Mouse (Mus musculus) kidney, postnatal 14 days (tissue): Measurements from ENCODE around the gene Btnl9.
A peak's percentile ranks its signal among the peaks of the same experiment; 100 is the strongest.
"Not testable (repeated sequence)": the region's sequence is repeated elsewhere in the genome, so short reads cannot be mapped to it uniquely, and the experiment has no call there.

ENCODE experiments used
- DNase-seq: peaks from one replicate; pipeline ENCODE4 v3.0.0; 2022; ENCODE audit warnings: mixed read lengths

Gene Btnl9

DNA sequence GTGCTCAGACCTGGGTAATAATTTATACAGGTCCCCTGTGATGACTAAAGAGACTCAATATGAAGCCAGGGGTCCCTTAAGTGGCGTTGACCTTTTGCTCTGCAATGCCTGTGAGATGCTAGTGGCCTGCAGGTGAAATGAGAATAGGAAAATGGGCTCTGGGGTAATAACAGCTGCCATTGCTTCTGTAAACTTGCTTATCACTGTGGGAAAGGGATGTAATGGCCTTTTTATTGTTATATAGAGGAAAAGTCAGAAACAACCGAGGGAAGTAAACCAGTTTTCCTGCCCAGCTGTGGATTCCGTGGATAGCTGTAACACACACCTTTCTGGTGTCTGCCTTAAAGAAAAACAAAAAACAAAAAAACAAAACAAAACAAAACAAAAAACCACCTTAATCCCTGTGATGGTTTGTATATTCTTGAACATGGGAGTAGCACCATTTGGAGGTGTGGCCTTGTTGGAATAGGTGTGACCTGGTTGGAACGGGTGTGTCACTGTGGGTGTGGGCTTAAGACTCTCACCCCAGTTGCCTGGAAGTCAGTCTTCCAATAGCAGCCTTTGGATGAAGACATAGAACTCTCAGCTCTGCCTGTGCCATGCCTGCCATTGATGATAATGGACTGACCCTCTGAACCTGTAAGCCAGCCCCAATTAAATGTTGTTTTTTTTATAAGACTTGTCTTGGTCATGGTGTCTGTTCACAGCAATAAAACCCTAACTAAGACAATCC, 10.7 kb downstream of the Btnl9 start:
- DNase-seq, result not testable (repeated sequence)

DNA sequence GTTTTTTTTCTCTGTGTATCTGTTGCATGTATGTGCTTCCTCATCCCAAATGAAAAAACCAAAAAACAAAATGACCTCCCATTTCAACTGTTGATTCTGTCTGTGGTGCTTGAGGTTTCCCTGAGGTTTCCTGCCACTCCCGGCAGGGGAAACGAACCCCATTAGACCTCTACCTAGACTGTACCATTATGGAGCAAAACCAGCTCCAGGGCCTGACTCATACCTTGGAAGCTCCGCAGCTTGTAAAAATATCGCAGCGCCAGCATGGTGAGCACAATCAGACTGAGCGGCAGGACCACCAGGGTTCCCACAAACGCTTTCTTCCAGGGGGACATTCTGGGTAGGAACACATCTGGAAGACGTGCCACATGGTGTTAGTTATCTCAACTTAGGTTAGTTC, 11.6 kb downstream of the Btnl9 start:
- no peak for DNase-seq

DNA sequence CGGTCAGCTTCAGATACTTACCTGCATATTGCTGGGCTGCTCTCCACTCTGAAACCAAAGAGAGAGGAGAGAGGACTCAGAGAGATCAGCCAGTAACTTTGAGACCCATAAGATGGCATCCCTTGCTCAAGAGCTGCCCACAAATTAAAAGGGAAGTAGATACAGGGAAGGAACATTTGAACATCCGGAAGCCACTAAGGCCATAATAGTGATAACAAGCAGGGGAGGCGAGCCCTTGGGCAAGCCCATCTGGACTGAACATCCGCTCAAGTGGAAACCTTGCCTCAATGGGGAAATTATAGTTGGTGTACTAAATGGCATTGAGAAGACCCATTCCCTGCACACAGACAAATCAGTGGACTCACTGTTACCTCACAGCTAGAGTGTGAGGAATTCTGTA, 16.4 kb downstream of the Btnl9 start:
- DNase-seq, result no peak

GRCm38 (mm10) chr11:49168839-49169611, 17.9 kb downstream of the Btnl9 start:
- DNase-seq, result peak; percentile 15

- DNase-seq, result no peak
Measured at GRCm38 (mm10) chr11:49156821-49157814, 29.8 kb downstream of the Btnl9 start.

- no peak for DNase-seq
Measured at GRCm38 (mm10) chr11:49154077-49154476, 32.9 kb downstream of the Btnl9 start, which contains the start of gene Olfr1394. Gene Olfr1394, plus strand, starts transcription at chr11:49154377.

- DNase-seq, result no peak
Measured at GRCm38 (mm10) chr11:49141974-49142373, 45.0 kb downstream of the Btnl9 start, which contains the start of gene Olfr1395. Gene Olfr1395, plus strand, starts transcription at chr11:49142274.

DNA sequence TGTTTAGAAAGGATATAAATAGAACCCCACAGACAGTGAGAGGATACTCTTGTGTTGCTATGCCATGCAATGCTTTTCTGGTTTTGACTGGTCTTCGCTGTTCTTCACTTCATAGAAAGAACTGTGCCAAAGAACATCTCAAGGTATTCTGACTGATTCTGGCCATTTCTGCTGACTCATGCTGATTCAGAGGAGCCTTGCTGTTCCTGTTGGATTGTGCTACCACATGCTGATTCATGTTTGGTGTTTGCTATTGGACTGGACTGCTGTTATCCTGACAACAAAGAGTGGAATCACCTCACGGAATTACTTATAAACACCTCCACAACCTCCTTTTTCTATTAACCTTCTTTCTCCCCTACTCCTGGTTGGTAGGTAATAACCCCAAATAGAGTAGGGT, 62.8 kb downstream of the Btnl9 start:
- DNase-seq, result no peak

- DNase-seq, result no peak
Measured at GRCm38 (mm10) chr11:49119635-49120034, 67.3 kb downstream of the Btnl9 start.
